Mouse (Mus musculus) large intestine, adult 2 months (tissue): Measurements from ENCODE around the gene Pm20d2. TPM values are rescaled to one million over a fixed set of nuclear protein-coding genes. Genes with fewer than 3 reads are reported as not detected.

Experiments used
- DNase-seq: peaks from one replicate; pipeline ENCODE4 v3.0.0-alpha.2; 2012; ENCODE audit warnings: low read depth, low spot score
- WGBS: fragments of 180-500 bp; shearing (Covaris S2); methylation state at CpG from one replicate; pipeline ENCODE4 v1.1.7; 2018; 5-methylcytosine and 5-hydroxymethylcytosine counted together
- polyA plus RNA-seq: library from polyadenylated mRNA; depleted of rRNA; stranded (reverse); fragments of >200 nt; gene quantifications from 2 replicates; pipeline ENCODE4 v1.2.3, GENCODE M21; 2012; rRNA removed

The Pm20d2 gene
- polyA plus RNA-seq, 1 experiment = 0.66 TPM

DNA sequence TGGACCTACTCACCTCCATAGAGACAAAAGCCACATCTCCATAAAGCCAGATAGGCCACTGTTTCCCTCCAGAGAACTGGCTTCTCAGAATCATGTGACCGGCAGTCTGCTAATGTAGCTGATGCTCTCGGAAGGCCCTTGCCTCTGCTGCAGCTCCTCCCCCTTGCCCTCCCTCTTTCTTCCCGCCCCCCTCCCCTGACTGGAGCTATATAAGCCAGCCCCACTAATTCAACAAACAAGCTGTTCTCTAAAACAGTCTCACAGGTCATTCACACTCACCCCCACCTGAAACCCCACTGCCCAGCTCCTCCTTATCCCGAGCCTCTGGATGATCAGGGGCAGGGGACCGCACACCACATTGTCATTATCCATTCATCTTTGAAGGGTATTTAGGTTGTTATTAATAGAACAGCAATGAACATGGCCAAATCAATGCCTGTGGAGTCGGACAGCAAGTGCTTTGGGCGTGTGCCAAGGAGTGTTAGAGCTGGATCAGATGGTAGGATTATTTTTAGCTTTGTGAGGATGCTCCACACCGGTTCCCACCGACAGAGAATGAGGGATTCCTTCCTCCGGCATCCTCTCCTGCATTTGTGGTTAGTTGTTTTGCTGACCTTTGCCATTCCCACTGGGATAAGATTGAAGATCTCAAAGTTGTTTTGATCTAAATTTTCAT, 64.0 kb downstream of the Pm20d2 start:
- no peak for DNase-seq
- 45% methylated on average over 10 of the region's 10 CpGs for WGBS

GRCm38 (mm10) chr4:33124493-33124892, 65.0 kb downstream of the Pm20d2 start:
- whole genome bisulfite sequencing = 68% methylated on average over 6 of the region's 6 CpGs
- DNase-seq = no peak

Other genes with a start within 250 kb of the Pm20d2 start
- 0.58 and 0.79 TPM in 2 replicates for gene Ankrd6, start 238.9 kb downstream of the Pm20d2 start, polyA plus RNA-seq
- 5.8 and 19.0 TPM in 2 replicates for gene Rragd, start 206.7 kb downstream of the Pm20d2 start, polyA plus RNA-seq
- 17.4 and 24.9 TPM in 2 replicates for gene Ube2j1, start 158.3 kb downstream of the Pm20d2 start, polyA plus RNA-seq
- 0.53 and 1.2 TPM in 2 replicates for gene Gabrr2, start 126.7 kb downstream of the Pm20d2 start, polyA plus RNA-seq
- gene Gabrr1, start 57.2 kb downstream of the Pm20d2 start, polyA plus RNA-seq = 0.15 and 0.19 TPM in 2 replicates
- gene Srsf12, start 19.3 kb upstream of the Pm20d2 start, polyA plus RNA-seq = 0.10 TPM in 1 of 2 replicates, not detected in the other
- gene Pnrc1, start 100.4 kb upstream of the Pm20d2 start, polyA plus RNA-seq = 51.9 and 81.2 TPM in 2 replicates
- gene Rngtt, start 120.6 kb upstream of the Pm20d2 start, polyA plus RNA-seq = 2.0 and 2.5 TPM in 2 replicates